Mouse (Mus musculus): ENCODE measurements around the gene Slc7a7. TPM values are rescaled to one million over a fixed set of nuclear protein-coding genes. Genes with fewer than 3 reads are reported as not detected.

Gene Slc7a7
- polyA plus RNA-seq, 1 experiment = 0.21 TPM

GRCm38 (mm10) chr14:54426003-54426688 lies 8.6 kb upstream of the Slc7a7 start:
- no peak for TF ChIP-seq GATA1 (IDR thresholded peaks at IDR 0.05; ENCODE audit: low read length)

- no peak for TF ChIP-seq GATA1 (IDR thresholded peaks at IDR 0.05; ENCODE audit: low read length)
Observed at GRCm38 (mm10) chr14:54425540-54425939, 8.0 kb upstream of the Slc7a7 start.

GRCm38 (mm10) chr14:54424634-54425033 lies 7.1 kb upstream of the Slc7a7 start:
- TF ChIP-seq GATA1 (IDR thresholded peaks at IDR 0.05; ENCODE audit: low read length) = no peak

GRCm38 (mm10) chr14:54423406-54423805 lies 5.8 kb upstream of the Slc7a7 start:
- TF ChIP-seq GATA1 (IDR thresholded peaks at IDR 0.05; ENCODE audit: low read length) = no peak

- no peak for TF ChIP-seq GATA1 (IDR thresholded peaks at IDR 0.05; ENCODE audit: low read length)
Observed at GRCm38 (mm10) chr14:54421014-54421413, 3.4 kb upstream of the Slc7a7 start.

- TF ChIP-seq GATA1 (IDR thresholded peaks at IDR 0.05; ENCODE audit: low read length) = no peak
Observed at GRCm38 (mm10) chr14:54416830-54417229, 750 bp downstream of the Slc7a7 start.

GRCm38 (mm10) chr14:54416229-54416775 lies 1.3 kb downstream of the Slc7a7 start:
- TF ChIP-seq GATA1 (IDR thresholded peaks at IDR 0.05; ENCODE audit: low read length) = no peak

- TF ChIP-seq GATA1 (IDR thresholded peaks at IDR 0.05; ENCODE audit: low read length) = no peak
Observed at GRCm38 (mm10) chr14:54415241-54416020, 2.1 kb downstream of the Slc7a7 start.

- no peak for TF ChIP-seq GATA1 (IDR thresholded peaks at IDR 0.05; ENCODE audit: low read length)
Observed at GRCm38 (mm10) chr14:54413877-54414700, 3.5 kb downstream of the Slc7a7 start.

GRCm38 (mm10) chr14:54412629-54413170 lies 4.9 kb downstream of the Slc7a7 start:
- no peak for TF ChIP-seq GATA1 (IDR thresholded peaks at IDR 0.05; ENCODE audit: low read length)

- no peak for TF ChIP-seq GATA1 (IDR thresholded peaks at IDR 0.05; ENCODE audit: low read length)
Observed at GRCm38 (mm10) chr14:54412000-54412576, 5.5 kb downstream of the Slc7a7 start.

- no peak for TF ChIP-seq GATA1 (IDR thresholded peaks at IDR 0.05; ENCODE audit: low read length)
Observed at GRCm38 (mm10) chr14:54409980-54410810, 7.4 kb downstream of the Slc7a7 start.

GRCm38 (mm10) chr14:54409057-54409645 lies 8.4 kb downstream of the Slc7a7 start:
- TF ChIP-seq GATA1 (IDR thresholded peaks at IDR 0.05; ENCODE audit: low read length) = no peak
